Mouse (Mus musculus): ENCODE data around the gene Cradd.
A peak's percentile ranks its signal among the peaks of the same experiment; 100 is the strongest.

The Cradd gene

GRCm38 (mm10) chr10:95151012-95151768 lies 172.7 kb downstream of the Cradd start:
- DNase-seq: peak; percentile 23

GRCm38 (mm10) chr10:95149666-95150065 lies 174.3 kb downstream of the Cradd start:
- DNase-seq: no peak

- no peak for DNase-seq
Measured at GRCm38 (mm10) chr10:95148641-95149040, 175.3 kb downstream of the Cradd start.

GRCm38 (mm10) chr10:95147136-95147901 lies 176.6 kb downstream of the Cradd start:
- no peak for DNase-seq

- DNase-seq: peak; percentile 38
Measured at GRCm38 (mm10) chr10:95146491-95146890, 177.4 kb downstream of the Cradd start.

GRCm38 (mm10) chr10:95145204-95145926 lies 178.6 kb downstream of the Cradd start:
- no peak for DNase-seq

GRCm38 (mm10) chr10:95144414-95145130 lies 179.4 kb downstream of the Cradd start:
- no peak for DNase-seq

- no peak for DNase-seq
Measured at GRCm38 (mm10) chr10:95143446-95144114, 180.4 kb downstream of the Cradd start.

GRCm38 (mm10) chr10:95142844-95143435 lies 181.0 kb downstream of the Cradd start:
- peak; percentile 64 for DNase-seq

- no peak for DNase-seq
Measured at GRCm38 (mm10) chr10:95141075-95141474, 182.9 kb downstream of the Cradd start.

- no peak for DNase-seq
Measured at GRCm38 (mm10) chr10:95140191-95140590, 183.7 kb downstream of the Cradd start.

- DNase-seq: no peak
Measured at GRCm38 (mm10) chr10:95139645-95140044, 184.3 kb downstream of the Cradd start.

- DNase-seq: no peak
Measured at GRCm38 (mm10) chr10:95133057-95133456, 190.9 kb downstream of the Cradd start.

Data from layer of hippocampus, adult 9-11 months (tissue).